Mouse (Mus musculus): Measurements from ENCODE around the gene 2010111I01Rik.

- TF ChIP-seq CHD2 (IDR thresholded peaks at IDR 0.05; ENCODE audit: low read depth, low read length) (no peak), HCFC1 (IDR thresholded peaks at IDR 0.05; ENCODE audit: borderline replicate concordance, insufficient read depth, low read length) (no peak)
Measured at GRCm38 (mm10) chr13:63289687-63290086, 325.0 kb downstream of the 2010111I01Rik start.
